Mouse (Mus musculus) kidney, adult 2 months (tissue): ENCODE measurements around the gene Fgd2. TPM values are rescaled to one million over a fixed set of nuclear protein-coding genes. Genes with fewer than 3 reads are reported as not detected.
A peak's percentile ranks its signal among the peaks of the same experiment; 100 is the strongest.

Experiments
- DNase-seq: peaks from one replicate; pipeline ENCODE4 v3.0.0; 2021
- H3K27ac ChIP-seq: fragments of 200-500 bp; 2 replicates; pipeline ENCODE4 v1.5.1; 2012; ENCODE audit warnings: low read depth, low read length, control low read depth, inconsistent platforms; ENCODE audit not compliant: insufficient read depth
- H3K27me3 ChIP-seq: fragments of 200-500 bp; replicated peaks from 2 replicates; pipeline ENCODE4 v1.6.1; 2012; ENCODE audit warnings: mild to moderate bottlenecking, moderate library complexity, low read length, inconsistent platforms; ENCODE audit not compliant: control insufficient read depth, insufficient read depth
- H3K36me3 ChIP-seq: fragments of 200-500 bp; 2 replicates; pipeline ENCODE4 v1.6.1; 2012; ENCODE audit warnings: mild to moderate bottlenecking, moderate library complexity, low read length, inconsistent platforms; ENCODE audit not compliant: control insufficient read depth, insufficient read depth
- H3K4me1 ChIP-seq: fragments of 200-500 bp; 2 replicates; pipeline ENCODE4 v1.6.1; 2011; ENCODE audit warnings: low read length; ENCODE audit not compliant: control insufficient read depth, insufficient read depth
- H3K4me3 ChIP-seq: fragments of 200-500 bp; 2 replicates; pipeline ENCODE4 v1.5.1; 2011; ENCODE audit warnings: mild to moderate bottlenecking, low read depth, low read length, control low read depth; ENCODE audit not compliant: insufficient read depth
- CTCF ChIP-seq: fragments of 200-500 bp; conservative IDR thresholded peaks from 2 replicates; pipeline ENCODE4 v1.5.1; 2011; ENCODE audit warnings: low read depth, mild to moderate bottlenecking, control low read depth, low read length, moderate library complexity, mixed read lengths; ENCODE audit not compliant: insufficient read depth, insufficient read length
- POLR2A ChIP-seq: fragments of 200-500 bp; IDR thresholded peaks from one replicate; pipeline ENCODE4 v1.6.1; 2011; ENCODE audit warnings: low read depth, low read length, control low read depth
- WGBS: fragments of 180-500 bp; shearing (Covaris S2); methylation state at CpG from one replicate; pipeline ENCODE4 v1.1.7; 2018; 5-methylcytosine and 5-hydroxymethylcytosine counted together
- polyA plus RNA-seq: library from polyadenylated mRNA; depleted of rRNA; stranded (reverse); fragments of >200 nt; gene quantifications from 2 replicates; pipeline ENCODE4 v1.2.3, GENCODE M21; 2012

Fgd2 gene
- polyA plus RNA-seq, 1 experiment = 11.4 TPM

DNA sequence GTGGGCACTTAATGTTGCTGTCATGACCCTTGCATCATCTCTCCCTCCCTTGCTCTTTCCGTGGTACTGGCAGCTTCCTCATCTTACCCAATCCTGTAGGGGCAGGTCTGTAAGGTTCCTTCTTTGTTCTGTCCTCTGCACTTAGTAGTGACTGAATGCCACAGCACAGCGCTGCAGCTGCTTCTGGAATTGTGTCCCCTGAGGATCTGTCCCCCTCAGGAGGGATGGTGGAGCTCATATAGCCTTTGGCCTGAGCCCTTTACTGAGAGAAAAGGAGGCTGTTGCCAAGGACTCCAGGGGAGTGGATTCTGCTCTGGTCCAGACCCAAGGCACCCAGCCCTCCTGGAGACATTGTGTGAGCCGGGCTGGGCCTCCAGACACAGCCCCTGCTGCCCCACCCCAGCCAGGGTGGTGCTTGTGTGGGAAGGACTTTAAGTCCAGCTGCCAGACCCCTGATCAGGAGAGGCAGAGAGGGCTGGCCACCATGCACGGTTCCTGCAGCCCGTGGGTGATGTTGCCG, 41.9 kb upstream of the Fgd2 start:
- no peaks in the 10 kb centered on the region for H3K4me1 ChIP-seq
- no peaks in the 10 kb centered on the region for H3K27me3 ChIP-seq
- no peak for TF ChIP-seq CTCF
- TF ChIP-seq POLR2A = no peak
- WGBS = 73% methylated on average over 6 of the region's 6 CpGs
- DNase-seq = no peak
- H3K27ac ChIP-seq = no peak overlapping the region
- no peaks in the 10 kb centered on the region for H3K36me3 ChIP-seq
- no peak overlapping the region for H3K4me3 ChIP-seq

DNA sequence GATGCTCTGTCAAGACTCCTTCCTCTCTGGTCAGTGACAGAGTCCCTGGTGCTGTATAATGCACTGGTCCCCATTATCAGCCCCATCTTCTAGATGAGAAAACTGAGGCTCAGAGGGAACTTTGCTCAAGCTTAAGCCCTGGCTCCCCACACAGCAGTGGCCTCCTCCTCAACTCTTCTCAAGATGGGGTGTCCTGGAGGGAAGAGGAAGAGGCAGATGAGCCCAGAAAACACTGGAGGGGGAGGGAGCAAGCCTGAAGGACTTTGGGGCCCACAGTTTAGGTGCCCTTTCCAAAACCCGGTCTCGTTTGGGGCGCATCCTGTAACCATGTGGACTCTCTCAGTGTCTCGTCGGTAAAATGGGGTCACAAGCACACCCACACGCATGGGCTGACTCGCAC, 41.2 kb upstream of the Fgd2 start:
- H3K4me1 ChIP-seq = no peaks in the 10 kb centered on the region
- no peak for DNase-seq
- no peak for TF ChIP-seq CTCF
- TF ChIP-seq POLR2A = no peak
- 0 out of 2 replicates have a peak overlapping the region, but pooled peaks have one; percentile 7 for H3K4me3 ChIP-seq
- no peaks in the 10 kb centered on the region for H3K27me3 ChIP-seq
- no peak overlapping the region for H3K27ac ChIP-seq
- no peaks in the 10 kb centered on the region for H3K36me3 ChIP-seq
- WGBS = 86% methylated on average over 7 of the region's 7 CpGs

DNA sequence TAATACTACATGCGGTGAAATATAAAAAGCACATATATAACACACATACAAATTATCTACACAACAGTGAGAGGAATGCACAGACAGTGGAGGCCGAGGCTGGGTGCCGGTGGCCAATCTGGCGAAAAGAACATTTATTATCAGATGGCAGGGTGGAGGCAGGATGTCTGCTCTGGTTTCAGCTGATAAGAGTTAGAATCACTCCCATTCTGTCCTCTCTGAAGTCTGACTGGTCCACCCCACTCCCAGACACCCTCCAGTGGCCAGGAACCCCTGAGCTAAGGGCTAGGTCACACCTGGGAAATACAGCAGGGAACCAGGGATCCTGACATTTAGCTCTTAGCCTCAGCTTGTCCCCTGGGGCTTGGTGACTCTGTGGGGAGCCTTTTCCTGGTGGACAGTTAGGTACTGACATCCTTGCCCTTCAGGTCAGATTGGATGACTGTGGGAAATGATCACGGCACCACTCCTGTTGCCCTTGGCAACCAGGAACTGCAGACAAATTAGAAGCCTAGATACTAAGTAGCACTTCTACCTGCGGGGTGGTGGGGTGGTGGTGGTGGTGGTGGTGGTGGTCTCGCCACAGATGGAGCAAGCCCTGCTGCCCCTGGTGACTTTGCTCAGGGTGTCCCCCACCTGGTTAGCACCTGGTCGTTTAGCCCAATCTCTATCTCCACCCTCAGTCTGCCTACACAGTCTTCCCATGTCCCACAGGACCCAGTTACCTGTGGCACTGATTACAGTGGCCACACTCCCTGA, 40.7 kb upstream of the Fgd2 start:
- TF ChIP-seq POLR2A = no peak
- no peak for TF ChIP-seq CTCF
- Histone ChIP-seq H3K4me1 (no peaks in the 10 kb centered on the region), H3K4me3 (no peak overlapping the region), H3K36me3 (no peaks in the 10 kb centered on the region), H3K27ac (no peak overlapping the region), H3K27me3 (no peaks in the 10 kb centered on the region)
- peak; percentile 40 for DNase-seq
- WGBS = 58% methylated on average over 8 of the region's 8 CpGs

DNA sequence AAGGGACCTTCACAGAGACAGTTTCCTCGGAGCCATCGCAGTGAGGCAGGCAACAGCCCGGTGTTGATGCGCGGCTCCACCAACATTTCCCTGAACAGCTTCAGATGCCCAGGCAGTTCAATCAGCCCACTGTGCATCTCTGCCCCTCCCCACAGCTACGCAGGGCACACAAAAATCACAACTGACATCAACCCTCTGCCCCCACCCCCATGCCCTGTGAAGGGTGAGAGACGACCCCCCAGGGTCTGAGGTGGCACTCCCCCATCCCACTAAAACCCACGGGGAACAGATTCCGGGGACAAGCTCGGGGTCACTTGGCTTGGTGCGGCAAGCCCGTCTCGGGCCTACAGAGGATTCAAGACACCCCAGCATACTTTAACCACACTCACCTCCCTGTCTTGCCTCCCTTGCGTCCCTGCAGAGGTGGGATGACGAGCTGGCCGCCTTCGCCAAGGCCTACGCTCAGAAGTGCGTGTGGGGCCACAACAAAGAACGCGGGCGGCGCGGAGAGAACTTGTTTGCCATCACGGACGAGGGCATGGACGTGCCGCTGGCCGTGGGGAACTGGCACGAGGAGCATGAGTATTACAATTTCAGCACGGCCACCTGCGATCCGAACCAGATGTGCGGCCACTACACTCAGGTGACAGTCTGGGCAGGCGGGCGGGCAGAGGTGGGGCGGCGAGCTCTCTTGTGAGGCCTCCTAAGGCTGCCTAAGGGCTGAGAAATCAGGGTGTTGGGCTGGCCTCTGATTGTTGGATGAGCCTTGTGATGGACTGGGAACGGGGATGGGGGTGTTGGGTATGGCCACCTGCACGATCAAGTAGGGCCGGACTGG, 38.7 kb upstream of the Fgd2 start:
- H3K4me3 ChIP-seq = no peak overlapping the region

DNA sequence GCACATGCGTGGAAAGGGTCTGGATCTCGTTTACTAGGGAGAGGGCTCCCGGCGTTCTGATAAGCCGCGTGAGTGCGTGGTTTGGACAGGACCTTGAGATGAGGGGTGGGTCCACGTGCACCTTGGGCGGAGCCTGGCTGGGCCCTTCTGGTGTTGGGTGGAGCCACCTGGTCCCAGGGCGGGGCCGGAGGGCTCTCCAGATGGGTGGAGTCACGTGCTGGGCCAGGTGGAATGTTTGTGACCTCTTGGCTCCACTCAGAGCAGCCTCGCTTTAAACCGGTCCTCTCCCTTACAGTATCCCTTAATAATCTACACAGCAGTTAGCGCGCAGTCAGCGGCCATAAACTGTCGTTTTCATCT, 38.1 kb upstream of the Fgd2 start:
- no peaks in the 10 kb centered on the region for H3K4me1 ChIP-seq
- 48% methylated on average over 18 of the region's 18 CpGs for WGBS
- H3K27me3 ChIP-seq = no peaks in the 10 kb centered on the region
- H3K36me3 ChIP-seq = no peaks in the 10 kb centered on the region
- DNase-seq = peak; percentile 66
- no peak overlapping the region for H3K27ac ChIP-seq
- TF ChIP-seq POLR2A (no peak), CTCF (no peak)
- H3K4me3 ChIP-seq = no peak overlapping the region

More for the DNA sequence above, 38.7 kb upstream of the Fgd2 start:
- TF ChIP-seq CTCF = no peak
- TF ChIP-seq POLR2A = no peak
- Histone ChIP-seq H3K27me3 (no peaks in the 10 kb centered on the region), H3K4me1 (no peaks in the 10 kb centered on the region), H3K27ac (no peak overlapping the region), H3K36me3 (no peaks in the 10 kb centered on the region)
- no peak for DNase-seq
- WGBS = 72% methylated on average over 41 of the region's 41 CpGs

DNA sequence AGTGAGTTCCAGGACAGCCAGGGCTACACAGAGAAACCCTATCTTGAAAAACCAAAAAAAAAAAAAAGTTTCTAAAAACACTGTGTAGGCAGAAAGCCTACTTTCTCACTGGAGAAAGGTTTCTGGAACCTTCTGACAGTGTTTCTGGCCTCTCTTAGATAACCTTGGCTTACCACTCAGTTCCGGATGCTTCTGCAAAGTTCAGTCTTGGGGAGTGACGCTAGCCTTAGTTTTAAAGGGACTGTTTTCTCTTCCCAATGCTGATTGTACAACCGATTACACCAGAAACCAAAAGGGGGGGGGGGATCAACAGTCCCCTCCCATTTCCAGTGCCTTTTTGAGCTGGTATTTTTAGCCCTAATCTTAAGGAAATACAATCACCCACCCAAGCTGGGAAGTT, 37.1 kb upstream of the Fgd2 start:
- TF ChIP-seq POLR2A (no peak), CTCF (no peak)

DNA sequence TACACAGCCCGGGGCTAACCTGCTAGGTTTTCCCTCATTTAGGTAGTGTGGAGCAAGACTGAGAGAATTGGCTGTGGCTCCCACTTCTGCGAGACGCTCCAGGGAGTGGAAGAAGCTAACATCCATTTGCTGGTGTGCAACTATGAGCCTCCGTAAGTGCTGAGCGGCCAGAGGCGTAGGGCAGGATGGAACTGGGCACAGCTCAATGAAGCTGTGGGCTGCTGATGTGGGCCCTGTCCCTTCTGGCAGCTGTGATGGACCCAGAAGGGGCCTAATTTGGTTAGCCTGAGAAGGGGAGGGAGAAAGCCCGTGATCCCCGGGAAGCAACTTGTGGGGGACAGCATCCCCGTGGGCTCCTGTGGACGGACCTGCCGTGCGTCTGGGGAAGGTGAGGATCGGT, 34.9 kb upstream of the Fgd2 start:
- no peaks in the 10 kb centered on the region for H3K36me3 ChIP-seq
- WGBS = 87% methylated on average over 13 of the region's 13 CpGs
- TF ChIP-seq POLR2A = no peak
- H3K4me1 ChIP-seq = peaks cover 3% of the 10 kb centered on the region; the same call in 1 of the 2 replicates
- DNase-seq = no peak
- H3K27ac ChIP-seq = no peak overlapping the region
- no peaks in the 10 kb centered on the region for H3K27me3 ChIP-seq
- H3K4me3 ChIP-seq = no peak overlapping the region

More for the DNA sequence above, 37.1 kb upstream of the Fgd2 start:
- WGBS = 83% methylated on average over 3 of the region's 3 CpGs
- Histone ChIP-seq H3K27ac (no peak overlapping the region), H3K36me3 (no peaks in the 10 kb centered on the region), H3K4me1 (no peaks in the 10 kb centered on the region), H3K4me3 (no peak overlapping the region), H3K27me3 (no peaks in the 10 kb centered on the region)
- no peak for DNase-seq
